Mouse (Mus musculus) lung, postnatal 4 days (tissue): ENCODE measurements at regions not wholly inside any gene's neighbourhood (a gene's known extent, or its start where the extent isn't known, plus 50 kb on each side); places are given as distances from the start of the nearest gene placed in this dataset.

Source experiments
- DNase-seq, 2 experiments: peaks; one replicate each; pipeline ENCODE4 v3.0.0; 2021

- DNase-seq: no peak
These were observed 109.3 kb downstream of the Gm10260 start for GRCm38 (mm10) chr13:97651176-97651575.

DNA sequence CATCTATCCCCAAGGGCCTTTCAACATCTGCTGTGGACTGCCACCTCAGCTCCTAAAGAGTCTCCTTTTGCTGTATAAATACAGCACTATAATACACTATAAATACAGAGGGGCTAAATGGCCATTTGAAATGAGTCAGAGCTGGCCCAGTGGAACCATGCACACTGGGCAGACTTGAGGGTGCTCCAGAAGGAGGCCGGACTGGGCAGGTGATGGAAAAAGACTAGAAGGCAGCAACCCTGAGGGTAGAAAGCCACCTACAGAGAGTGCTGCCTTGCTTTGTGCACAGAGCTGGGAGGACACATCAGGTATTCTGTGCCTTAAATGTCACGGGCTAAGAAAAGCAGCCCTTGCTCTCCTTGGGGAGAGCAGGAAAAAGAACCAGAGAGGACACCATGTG, 110.2 kb downstream of the Gm10260 start:
- no peak for DNase-seq

GRCm38 (mm10) chr13:97647486-97647885, 112.9 kb downstream of the Gm10260 start:
- DNase-seq: no peak

GRCm38 (mm10) chr13:97646021-97646385, 114.4 kb downstream of the Gm10260 start:
- no peak for DNase-seq

DNA sequence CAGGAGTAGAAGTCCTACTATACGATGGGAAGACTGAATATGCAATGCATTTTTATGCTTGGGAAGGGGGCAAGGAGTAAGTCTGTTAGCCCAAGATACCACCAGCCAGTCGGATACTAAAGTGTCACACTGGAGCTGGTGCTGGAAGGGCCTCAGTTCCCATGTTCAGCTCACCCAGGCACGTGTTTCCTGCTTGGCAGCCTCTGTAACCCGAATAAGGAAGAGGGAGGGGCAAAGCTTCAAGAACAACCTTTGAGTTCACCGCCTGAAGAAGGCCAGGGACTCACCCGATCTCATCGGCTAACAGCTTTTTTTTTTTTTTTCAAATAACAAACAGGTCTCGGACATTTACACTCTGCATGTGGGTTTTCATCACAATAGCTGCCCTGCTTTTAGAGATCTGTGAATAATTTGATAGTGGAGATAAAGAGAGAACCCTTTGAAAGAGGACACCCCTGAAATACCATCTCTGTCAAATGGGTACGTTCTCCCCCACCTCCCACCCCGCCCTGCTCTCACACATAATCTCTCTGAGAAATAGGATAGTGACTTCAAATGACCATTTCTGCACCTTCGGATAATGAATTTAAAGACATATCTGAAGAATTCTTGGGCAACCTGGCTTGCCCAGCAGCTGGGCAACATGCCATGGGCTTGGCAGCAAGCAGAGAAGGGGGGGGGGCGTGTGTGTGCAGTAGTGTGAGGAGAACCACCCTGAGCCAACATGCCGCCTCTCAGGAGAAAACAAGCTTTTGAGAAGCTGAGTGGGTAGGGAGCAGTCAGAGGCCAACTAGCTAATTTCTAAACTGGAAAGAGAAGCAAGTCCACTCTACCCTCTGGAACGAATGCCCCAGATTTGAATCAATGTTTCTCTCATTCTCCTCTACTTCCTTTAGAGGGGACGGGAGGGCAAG, 115.1 kb downstream of the Gm10260 start:
- peak; percentile 53 to 71 for DNase-seq

- no peak for DNase-seq
These were observed 120.2 kb downstream of the Gm10260 start for GRCm38 (mm10) chr13:97640236-97640635.

DNA sequence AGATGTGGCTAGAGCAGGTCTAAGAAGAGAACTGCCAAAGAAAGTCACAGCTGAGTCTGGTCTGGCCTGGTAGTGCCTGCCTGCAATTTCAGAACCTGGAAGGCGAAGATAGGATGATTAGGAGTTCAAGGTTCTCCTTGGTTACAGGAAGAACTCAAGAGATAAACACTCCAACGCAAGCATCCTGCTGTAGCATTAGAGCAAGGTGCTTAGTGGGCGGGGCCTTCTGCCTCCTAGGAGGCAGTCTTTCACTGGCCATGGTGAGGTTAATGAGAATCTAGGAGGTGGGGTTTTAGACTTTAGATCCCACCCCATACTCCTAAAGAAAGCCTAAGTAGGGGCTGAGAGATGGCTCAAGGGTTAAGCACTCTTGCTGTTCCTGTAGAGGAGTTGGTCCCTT, 120.8 kb downstream of the Gm10260 start:
- DNase-seq: no peak

- no peak for DNase-seq
These were observed 121.9 kb downstream of the Gm10260 start for GRCm38 (mm10) chr13:97638457-97639088.

GRCm38 (mm10) chr13:97637506-97637905, 122.9 kb downstream of the Gm10260 start:
- no peak for DNase-seq

DNA sequence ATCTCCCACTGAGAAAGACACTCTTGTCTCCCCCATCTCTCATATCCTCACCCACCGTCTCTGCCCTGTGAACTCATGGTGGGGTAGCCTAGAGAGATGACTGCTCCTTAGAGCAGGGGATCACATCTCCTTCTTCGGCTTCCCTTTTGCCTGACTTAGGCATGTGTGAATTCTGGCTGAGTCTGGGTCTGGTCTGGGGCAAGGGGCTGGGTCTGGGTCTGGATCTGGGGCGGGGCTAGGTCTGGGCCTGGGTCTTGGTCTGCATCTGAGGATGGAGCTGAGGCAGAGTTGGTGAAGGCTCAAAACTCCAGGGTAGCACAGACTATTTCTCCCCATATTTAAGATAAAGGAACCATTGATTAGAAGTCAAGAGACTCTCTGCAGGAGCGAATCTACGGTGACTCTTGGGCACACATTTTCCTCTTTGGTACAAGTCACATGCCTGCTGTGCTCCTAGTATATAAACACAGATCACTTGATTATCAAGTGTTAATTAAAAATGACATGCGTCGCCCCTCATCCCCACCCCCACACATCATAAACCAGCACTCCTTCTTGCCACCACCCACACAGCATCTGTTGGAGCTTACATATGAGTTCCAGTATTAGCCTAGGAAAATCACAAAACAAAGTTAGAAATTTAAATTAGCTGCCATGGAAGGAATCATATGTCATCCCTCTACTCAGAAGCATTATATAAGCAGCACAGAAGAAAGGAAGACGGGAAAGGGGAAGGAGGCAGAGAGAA, 126.2 kb downstream of the Gm10260 start:
- DNase-seq: no peak

- DNase-seq: no peak
These were observed 126.9 kb downstream of the Gm10260 start for GRCm38 (mm10) chr13:97633551-97633950.

GRCm38 (mm10) chr13:97631872-97632402, 128.5 kb downstream of the Gm10260 start:
- DNase-seq: no peak

DNA sequence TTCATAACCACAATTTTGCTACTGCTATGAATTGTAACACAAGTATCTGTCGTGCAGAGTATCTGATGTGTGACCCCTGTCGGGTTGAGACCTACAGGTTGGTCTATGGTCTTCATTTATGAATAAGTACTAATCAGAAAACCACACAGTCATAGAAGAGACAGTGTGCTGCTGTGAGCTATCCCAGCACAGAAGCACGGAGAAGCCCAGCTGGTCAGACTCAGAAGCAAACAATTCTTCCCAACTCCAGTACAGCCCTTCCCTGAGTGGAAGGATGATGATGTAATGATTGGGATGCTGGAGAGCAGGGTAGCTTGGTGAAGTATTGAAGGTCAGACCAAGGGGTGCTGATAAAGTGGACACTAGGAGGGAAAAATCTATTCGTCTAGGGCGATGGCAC, 129.5 kb downstream of the Gm10260 start:
- no peak for DNase-seq

- no peak for DNase-seq
These were observed 131.8 kb downstream of the Gm10260 start for GRCm38 (mm10) chr13:97628608-97629007.

GRCm38 (mm10) chr13:97627247-97627646, 133.2 kb downstream of the Gm10260 start:
- no peak for DNase-seq

GRCm38 (mm10) chr13:97626786-97627185, 133.6 kb downstream of the Gm10260 start:
- no peak for DNase-seq

- no peak for DNase-seq
These were observed 134.3 kb downstream of the Gm10260 start for GRCm38 (mm10) chr13:97626116-97626515.

DNA sequence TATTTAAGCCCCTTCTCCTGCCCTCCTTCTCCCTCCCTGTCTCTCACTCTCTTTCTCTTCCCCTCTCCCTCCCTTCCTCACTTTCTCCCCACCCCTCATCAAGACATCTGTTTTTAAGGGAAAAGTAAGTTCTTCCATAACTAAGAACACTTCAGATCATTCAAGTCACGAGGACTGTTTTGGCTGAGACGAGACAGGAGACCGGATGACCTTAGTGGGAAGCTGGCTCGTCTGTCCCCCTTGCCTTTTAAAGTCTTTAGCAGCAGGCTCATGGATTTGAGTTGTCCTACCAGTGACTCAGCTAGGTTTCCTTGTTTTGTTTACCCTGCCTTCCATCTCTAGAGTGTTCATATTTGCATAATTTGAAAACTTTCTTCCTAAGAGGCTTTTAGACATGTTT, 135.0 kb downstream of the Gm10260 start:
- DNase-seq: no peak

DNA sequence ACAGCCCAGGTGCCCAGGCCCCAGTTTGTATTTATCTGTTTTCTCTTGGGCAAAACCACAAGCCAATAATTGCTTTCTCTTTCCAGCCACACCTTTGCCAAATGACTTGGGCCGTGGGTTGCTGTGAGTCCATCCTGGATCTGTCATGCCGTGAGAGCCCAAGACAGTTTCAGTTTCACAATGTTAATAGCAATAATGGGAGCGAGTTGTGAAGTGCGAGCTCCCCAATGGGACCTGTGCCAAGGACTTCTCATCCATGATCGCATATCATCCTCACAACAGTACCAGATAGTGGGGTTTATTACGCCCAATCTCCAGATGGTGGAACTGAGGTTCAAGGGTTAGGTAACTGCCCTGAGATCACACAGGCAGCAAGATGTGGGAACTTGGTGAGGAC, 142.2 kb downstream of the Gm10260 start:
- peak in 1 of 2 experiments; percentile 22 for DNase-seq

DNA sequence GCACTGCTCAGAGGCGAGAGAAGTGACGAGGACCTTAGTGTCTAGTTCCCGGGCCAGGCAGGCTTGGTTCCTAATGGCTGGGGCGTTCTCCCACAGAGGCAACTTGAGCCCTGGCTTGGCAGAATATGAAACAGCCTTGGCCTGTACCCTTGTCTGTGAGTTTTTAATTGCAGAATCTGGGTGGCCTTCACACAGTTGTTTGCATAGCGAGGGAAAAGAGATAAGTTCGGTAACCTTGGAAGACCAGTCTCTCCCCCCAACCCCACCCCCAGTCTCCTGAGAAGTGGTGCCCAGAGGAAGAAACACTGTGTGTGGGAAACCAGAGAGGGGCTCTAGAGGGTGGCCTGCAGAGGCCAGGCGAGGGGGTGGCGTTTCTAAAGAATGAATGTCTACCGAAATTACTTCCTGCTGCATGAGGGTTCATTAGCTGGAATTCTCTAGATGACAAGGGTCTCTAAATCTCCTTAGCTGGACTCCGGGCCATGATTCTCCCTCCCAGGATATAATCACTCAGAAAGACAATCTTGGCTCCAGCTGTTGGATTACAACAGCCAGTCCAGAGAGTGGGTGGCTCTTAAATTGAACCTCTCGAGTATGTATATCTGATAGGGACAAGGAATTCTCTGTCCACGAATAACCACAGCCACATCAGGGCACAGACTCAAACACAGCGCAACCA, 142.8 kb downstream of the Gm10260 start:
- DNase-seq: peak; percentile 28 to 68

GRCm38 (mm10) chr13:97616919-97617318, 143.5 kb downstream of the Gm10260 start:
- no peak for DNase-seq

DNA sequence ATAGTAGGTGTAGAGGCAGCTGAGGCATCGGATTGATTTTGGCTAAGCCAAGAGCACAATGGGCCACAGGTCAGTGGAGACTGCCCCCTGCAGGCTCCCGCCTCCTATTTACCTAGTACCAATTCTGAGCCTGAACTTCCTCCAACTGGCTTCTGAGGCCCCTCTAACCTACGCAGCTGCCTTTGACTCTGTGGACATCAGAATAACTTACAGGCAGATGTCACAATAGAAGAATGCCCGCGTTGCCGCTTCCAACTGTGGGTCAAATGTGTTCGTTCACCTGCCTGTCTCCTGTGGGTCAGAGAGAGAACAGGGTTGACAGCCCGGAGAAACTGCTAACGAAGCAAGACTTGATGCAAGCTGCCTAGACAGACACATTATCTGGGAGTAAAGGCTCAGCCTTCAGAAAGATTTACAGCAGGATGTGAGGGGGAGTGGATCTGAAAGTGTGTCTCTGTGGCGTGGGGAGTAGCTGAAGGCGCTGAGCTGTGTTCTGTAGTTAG, 153.2 kb downstream of the Gm10260 start:
- DNase-seq: peak; percentile 55 to 66

DNA sequence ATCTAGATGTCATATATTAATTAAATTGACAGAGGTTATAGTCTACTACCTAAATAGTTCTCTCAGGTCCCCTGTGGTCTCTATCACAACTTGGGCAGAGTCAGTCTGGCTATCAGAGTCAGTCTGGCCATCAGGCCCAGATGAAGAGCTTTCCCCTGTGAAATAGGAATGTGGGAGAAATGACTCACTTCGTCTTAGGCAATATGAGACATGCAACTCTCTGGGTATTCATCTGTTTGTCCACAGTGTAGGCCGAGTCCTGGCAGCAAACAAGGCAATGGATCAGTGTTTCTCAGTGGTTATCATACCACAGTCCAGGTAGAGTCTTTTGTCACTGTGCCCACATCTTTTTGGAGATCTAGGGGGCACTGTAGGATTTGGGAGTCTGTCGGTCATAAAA, 156.0 kb downstream of the Gm10260 start:
- no peak for DNase-seq
